Mouse (Mus musculus): ENCODE results near the gene Odaph. TPM values are rescaled to one million over a fixed set of nuclear protein-coding genes. Genes with fewer than 3 reads are reported as not detected.

Odaph gene
- under 1 TPM in 1 of 2 experiments, not detected in 1; 0.76 TPM for polyA plus RNA-seq (2017; shearing (Covaris generic))

DNA sequence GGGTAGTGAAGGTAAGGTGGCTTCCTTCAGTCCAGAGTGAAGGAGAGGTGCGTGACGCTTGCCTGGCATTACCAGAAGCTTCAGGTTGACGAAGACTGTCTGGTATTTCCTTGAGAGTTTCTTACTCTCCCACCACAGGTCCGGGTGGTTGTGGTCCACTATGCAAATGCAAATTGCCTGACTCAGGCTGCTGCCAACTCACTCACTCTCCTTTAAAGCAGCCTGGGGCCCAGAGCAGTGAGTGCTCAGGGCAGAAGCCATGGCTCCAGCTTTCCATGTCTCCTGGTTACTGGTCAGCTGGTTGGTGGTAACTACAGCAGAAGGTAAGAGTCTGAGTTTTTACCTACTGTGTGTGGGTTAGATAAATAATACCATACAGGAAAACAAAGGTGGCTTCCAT, at the start of gene Odaph:
Odaph (plus strand) TSS at position 240 of the 400 bp plus-strand sequence.

DNA sequence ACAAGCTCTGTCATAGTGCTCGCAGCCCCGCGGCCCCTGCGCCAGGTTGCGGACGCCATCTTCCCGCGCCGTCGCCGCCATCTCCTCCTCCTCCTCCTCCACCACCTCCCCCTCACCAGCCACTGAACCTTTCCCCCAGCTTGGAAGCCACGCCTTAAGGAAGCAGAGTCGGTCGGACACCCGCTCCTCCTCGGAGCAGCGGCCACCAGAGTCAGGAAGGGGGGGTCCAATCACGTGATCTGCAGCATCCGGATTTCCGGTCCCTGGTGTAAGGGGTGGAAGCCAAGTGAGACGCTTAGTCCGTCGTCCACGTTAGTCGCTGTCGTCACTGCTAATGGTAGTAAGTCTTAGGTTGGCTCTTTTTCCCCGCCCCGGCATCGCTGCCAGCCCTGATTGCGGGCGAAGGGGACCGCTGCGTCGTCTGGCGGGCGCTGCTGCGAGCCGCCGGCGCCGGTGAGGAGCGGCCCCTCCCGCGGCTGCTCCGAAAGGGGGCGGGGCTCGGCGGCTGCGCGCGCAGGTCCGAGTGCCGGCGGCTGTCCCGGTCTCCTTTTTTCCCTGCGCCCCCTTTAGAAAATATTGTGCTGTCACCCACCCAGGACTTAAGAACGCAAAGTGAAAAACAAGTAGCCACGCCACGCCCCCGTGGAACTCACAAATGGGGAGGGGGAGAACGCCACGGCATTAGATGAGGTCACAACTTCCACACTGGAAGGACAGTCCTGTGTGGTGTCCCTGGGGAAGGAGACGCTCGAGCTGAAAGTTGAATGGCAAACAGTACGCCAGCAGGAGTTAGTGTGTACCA, 24.4 kb upstream of the Odaph start, which contains the start of gene Rchy1:
Rchy1 (minus strand) TSS at position 430 of the 802 bp plus-strand sequence.

DNA sequence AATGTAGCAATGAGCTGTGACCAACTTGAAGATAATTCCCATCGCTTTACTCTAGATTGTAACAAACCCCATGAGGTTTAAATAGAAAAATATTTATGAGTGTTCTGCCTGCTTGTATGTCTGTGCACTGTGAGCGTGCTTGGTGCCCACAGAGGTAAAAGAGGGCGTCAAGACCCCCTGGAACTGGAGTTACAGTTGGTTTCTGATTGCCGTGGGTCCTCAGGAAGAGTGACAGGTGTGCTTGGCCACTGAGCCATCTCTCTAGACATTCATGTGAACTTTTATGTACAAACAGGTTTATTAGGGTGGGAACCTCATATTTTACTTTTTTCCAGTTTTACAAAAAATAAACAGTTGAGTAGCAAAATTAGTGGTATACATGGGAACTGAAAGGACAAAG, 56.5 kb downstream of the Odaph start, which contains the start of gene Cdkl2:
Cdkl2 (minus strand) TSS at position 101 of the 400 bp plus-strand sequence.

Other genes with a start within 250 kb of the Odaph start
- 100 to 1,000 TPM in 1 of 2 experiments, 10 to 100 TPM in 1; 96.0 to 142 TPM for gene Rchy1, start 24.4 kb upstream of the Odaph start, polyA plus RNA-seq (2017; shearing (Covaris generic))
- 1 to 10 TPM; 4.8 to 5.4 TPM for gene Cdkl2, start 56.4 kb downstream of the Odaph start, polyA plus RNA-seq (2017; shearing (Covaris generic))
- gene G3bp2, start 96.2 kb downstream of the Odaph start, polyA plus RNA-seq (2017; shearing (Covaris generic)) = 100 to 1,000 TPM; 159 to 181 TPM
- 10 to 100 TPM; 40.3 to 56.6 TPM for gene Uso1, start 150.5 kb downstream of the Odaph start, polyA plus RNA-seq (2017; shearing (Covaris generic))
- not detected for gene U90926, start 227.9 kb downstream of the Odaph start, polyA plus RNA-seq (2017; shearing (Covaris generic))